Mouse (Mus musculus) mouse embryonic stem cell (cell line): ENCODE data around the gene Pxdn.

ENCODE experiments used
- in situ Hi-C, 2 experiments: fragments of 300-500 bp; cut with MboI; formaldehyde crosslinking; loops; 1 replicate in 1 of 2; 3 replicates in 1 of 2; pipeline ENCODE4 v1.14.3; 2019 to 2020; ENCODE audit warnings: low sequenced_read_pairs in 2 of 2, low pct_unique_long_range_greater_than_20kb in 1 of 2, mixed read lengths in 1 of 2; ENCODE audit not compliant: unreplicated experiment in 1 of 2

Gene Pxdn

DNA sequence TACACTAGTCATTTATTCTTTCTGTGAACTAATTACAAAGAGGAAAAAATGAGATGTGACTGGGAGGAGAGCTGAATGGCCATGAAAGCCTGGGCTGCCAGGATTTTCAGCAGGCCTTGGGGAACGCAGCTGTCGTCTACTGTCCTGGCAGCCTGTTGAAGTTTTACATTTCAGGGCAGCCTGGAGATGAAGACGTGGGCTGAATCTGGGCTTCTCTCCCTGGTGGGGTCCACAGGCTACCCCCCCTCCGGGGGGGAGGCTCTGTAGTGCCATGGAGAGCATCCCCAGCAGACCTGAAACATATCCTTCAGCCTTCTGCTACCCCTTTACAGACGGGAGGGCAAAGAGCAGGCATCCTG lies 66.9 kb downstream of the Pxdn start:
- in situ Hi-C loops = no loop called here

GRCm38 (mm10) chr12:30006586-30006985 lies 69.2 kb downstream of the Pxdn start:
- in situ Hi-C loops = no loop called here

- in situ Hi-C loops = no loop called here
These were observed 71.3 kb downstream of the Pxdn start for GRCm38 (mm10) chr12:30008741-30009140.

DNA sequence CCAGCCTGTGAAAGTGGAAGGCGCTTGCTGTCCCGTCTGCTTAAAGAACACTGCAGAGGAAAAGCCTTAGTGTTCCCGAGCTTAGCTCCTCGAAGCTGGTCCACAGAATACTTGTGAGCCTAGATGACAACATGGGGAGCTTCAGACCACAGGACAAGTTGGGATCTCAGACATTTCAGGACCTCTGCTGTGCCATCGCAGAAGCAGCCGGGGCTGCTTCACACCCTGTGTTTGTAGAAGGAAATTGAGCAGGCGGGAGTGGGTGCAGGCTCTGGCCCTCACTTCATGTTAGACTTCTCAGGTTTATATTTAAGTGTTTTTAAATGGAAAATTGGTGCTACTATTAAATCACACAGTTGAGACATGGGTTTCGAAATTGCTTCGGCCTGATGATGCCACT lies 78.1 kb downstream of the Pxdn start:
- in situ Hi-C loops = no loop called here

DNA sequence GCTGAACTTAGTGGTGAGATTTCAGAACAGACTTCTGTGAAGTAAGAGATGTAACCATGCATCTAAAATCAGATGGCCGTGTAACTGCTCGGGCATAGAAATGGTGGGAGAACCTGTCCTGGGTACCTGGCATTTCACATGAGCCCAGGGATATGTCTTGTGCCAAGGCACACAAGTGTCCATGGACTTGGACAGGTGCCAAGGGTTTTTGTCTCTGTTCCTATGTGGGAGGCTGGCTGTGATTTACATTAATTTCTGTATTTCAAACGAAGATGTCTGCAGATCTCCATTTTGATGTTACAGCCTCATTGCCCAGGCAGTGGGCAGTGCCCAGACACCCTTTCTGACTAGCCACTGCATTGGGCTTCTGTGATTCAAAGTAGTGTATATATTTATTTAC lies 79.7 kb downstream of the Pxdn start:
- in situ Hi-C loops = no loop called here

- in situ Hi-C loops = no loop called here
These were observed 83.0 kb downstream of the Pxdn start for GRCm38 (mm10) chr12:30020447-30020846.

DNA sequence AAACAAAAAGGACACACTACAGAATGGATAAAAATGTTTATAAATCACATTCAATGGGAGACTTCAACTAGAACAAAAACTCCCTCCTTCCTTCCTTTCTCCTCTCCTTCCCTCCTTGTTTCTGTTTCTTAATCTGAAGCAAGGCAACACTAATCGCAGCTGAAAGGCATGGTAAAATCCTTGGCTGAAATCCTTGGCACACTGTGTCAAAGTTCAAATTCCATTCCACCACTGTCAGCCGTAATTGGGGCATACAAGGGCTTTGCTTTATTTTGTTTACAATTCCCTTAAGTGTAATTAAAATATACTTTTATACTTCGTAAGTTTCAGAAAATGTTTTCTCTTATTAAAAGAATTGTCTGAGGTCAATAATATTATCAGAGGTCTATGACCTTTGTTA lies 86.1 kb downstream of the Pxdn start:
- in situ Hi-C loops = no loop called here

GRCm38 (mm10) chr12:30024264-30024825 lies 86.9 kb downstream of the Pxdn start:
- in situ Hi-C loops = no loop called here

DNA sequence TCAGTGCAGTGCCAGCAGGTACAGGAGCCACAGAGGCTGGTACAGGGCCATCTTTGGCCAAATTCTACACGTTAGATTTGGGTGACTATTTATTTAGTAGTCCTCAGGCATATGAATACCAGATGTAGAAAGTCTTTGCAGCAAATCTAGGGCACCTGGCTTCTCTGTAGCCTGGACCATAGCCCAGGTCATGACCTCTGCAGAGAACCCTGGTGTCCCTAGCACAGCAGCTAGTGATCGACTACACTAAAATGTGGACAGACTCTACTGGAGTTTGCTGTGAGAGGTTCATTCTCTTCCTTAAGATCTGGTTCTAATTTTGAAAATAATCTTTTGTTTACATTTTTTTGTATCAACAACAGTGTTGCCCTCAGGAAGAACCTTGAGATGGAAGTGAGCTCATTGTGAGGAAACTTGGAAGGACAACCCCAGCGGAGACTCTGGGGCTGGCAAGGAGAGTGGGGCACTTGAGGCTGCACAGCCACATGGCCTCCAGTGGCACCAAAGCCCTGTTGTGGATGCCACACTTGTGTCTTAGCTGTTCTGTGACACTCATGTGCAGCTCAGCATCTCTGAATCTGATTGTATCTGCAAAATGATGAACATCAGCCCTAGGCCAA lies 90.4 kb downstream of the Pxdn start:
- in situ Hi-C loops = loop anchor here (25.0 kb wide), 2 partner anchors 334 to 559 kb away; partner anchors contain the start of genes Sntg2 (in 2 of the 2) and Tmem18 (in 1 of the 2)

GRCm38 (mm10) chr12:30029111-30029510 lies 91.7 kb downstream of the Pxdn start:
- in situ Hi-C loops = loop anchor here (25.0 kb wide), 2 partner anchors 333 to 558 kb away; partner anchors contain the start of genes Sntg2 (in 2 of the 2) and Tmem18 (in 1 of the 2)

DNA sequence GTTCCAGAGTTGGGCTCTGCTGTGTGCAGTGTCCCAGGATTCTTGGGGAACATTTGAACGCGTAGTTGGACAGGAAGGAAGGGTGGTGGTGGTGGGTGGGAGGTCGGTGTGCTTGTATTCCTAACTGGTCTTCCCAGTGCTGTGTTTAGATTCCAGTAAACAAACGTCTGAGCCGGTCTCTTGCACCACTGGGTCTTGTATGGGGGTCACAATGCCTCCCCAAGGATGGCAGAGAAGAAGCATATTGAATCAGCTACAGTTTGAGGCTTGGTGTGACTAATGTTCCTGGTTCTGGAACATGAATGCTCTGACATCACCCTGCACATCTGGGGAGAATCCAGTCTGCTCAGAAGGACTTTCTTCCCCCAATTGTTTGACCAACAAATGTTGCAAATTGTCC lies 93.2 kb downstream of the Pxdn start:
- in situ Hi-C loops = loop anchor here (25.0 kb wide), 2 partner anchors 332 to 557 kb away; partner anchors contain the start of genes Sntg2 (in 2 of the 2) and Tmem18 (in 1 of the 2)

GRCm38 (mm10) chr12:30034681-30035080 lies 97.3 kb downstream of the Pxdn start:
- in situ Hi-C loops = loop anchor here (25.0 kb wide), 2 partner anchors 328 to 553 kb away; partner anchors contain the start of genes Sntg2 (in 2 of the 2) and Tmem18 (in 1 of the 2)

DNA sequence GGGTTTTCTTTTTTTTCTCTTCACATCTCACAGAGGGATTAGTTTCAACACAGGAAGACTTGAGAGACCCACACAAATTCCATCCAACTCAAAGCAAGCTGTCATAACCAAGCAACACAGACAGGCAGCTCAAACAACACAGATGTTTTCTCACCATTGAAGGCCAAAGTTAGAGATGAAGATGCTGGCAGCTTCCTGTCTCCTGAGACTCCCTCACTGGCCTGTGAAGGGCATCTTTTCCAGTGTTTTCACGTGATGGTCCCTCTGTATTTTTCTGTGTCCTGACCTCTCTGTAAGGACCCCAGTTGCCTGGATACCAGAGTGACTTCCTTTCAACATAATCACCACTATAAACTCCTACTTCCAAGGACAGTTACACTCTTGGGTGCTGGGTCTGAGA lies 98.0 kb downstream of the Pxdn start:
- in situ Hi-C loops = loop anchor here (25.0 kb wide), 2 partner anchors 327 to 552 kb away; partner anchors contain the start of genes Sntg2 (in 2 of the 2) and Tmem18 (in 1 of the 2)

DNA sequence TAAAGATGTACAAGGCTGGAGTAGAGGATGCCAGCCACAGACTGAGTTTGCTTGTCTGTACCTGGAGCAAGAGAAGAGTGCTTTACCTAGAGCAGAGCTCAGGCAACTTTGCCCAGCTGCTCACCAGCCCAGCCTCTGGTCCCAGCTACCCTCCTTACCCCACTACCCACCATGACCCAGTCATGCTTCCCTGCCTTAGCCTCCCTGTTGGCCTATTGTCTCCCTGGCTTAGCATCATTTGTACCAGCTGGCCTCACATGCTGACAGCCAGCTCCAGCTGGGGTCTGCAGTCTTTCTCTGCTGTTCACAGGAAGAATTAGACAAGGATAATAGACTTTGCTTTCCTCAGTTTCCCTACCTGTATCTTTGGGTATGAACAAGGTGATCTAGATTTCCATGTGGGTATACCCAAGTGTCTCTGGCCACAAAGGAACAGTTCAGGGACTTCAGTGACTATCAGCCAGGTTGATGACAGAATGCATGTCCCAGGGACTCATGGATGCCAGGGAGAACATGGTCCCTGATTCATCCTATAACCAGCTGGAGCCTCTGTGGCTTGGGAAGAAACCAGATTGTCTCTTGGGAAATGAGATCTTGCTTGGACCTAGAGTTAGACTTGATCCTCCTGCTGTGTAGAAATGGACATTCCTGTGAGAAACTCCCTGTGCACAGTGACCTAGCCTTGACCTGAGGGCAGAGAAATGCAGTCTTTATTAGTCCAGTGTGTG lies 98.6 kb downstream of the Pxdn start:
- in situ Hi-C loops = loop anchor here (25.0 kb wide), 2 partner anchors 326 to 551 kb away; partner anchors contain the start of genes Sntg2 (in 2 of the 2) and Tmem18 (in 1 of the 2)

GRCm38 (mm10) chr12:30036569-30037055 lies 99.2 kb downstream of the Pxdn start:
- in situ Hi-C loops = loop anchor here (25.0 kb wide), 2 partner anchors 326 to 551 kb away; partner anchors contain the start of genes Sntg2 (in 2 of the 2) and Tmem18 (in 1 of the 2)

DNA sequence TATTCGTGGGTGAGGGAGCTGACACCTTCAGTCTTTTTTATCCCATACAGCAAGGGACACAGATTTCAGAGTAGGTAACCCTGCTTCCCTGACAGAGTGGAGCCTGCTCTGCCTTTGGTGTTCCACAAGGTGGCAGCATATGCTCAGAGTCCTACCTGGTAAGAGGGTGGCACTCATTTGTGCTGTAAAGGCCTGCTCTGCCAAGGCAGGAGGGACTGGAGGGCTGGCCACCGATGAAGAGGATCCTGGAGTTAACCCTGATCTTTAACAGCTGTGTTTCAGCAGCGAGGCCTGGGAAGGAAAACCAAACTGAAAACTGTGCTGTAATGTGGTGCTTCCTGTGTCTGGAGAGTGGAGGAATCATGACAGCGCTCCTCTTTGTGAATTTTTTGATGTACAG lies 102.2 kb downstream of the Pxdn start:
- in situ Hi-C loops = loop anchor here (25.0 kb wide), 2 partner anchors 323 to 548 kb away; partner anchors contain the start of genes Sntg2 (in 2 of the 2) and Tmem18 (in 1 of the 2)

DNA sequence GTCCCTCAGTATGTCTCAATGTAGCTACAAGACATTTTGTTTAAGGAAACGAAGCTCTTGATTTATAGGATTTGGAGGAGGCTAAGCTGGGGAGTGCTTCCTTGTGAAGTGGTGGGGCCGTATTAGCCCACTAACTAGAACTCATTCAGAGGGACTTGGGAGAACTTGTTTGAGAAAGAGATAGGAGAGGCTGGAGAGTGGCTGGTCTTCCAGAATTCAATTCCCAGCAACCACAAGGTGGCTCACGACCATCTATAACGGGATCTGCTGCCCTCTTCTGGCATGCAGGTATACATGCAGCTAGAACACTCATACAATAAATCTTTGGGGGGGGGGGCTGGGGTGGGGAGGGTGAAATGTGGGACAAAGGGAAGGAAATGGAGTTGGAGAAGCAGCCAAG lies 102.7 kb downstream of the Pxdn start:
- in situ Hi-C loops = loop anchor here (25.0 kb wide), 2 partner anchors 322 to 547 kb away; partner anchors contain the start of genes Sntg2 (in 2 of the 2) and Tmem18 (in 1 of the 2)

GRCm38 (mm10) chr12:30048848-30049247 lies 111.4 kb downstream of the Pxdn start:
- in situ Hi-C loops = loop anchor here (25.0 kb wide), 2 partner anchors 313 to 538 kb away; partner anchors contain the start of genes Sntg2 (in 2 of the 2) and Tmem18 (in 1 of the 2)
